Mouse (Mus musculus): ENCODE measurements around the gene Ttyh3. TPM values are rescaled to one million over a fixed set of nuclear protein-coding genes. Genes with fewer than 3 reads are reported as not detected.

Ttyh3 gene
- total RNA-seq (2023; ENCODE audit: inconsistent age) = 102 to 112 TPM (median 108 TPM) in 4 replicates

GRCm38 (mm10) chr5:140648519-140649100, at the start of gene Ttyh3:
Gene Ttyh3 (minus strand): TSS chr5:140649031.

GRCm38 (mm10) chr5:140607001-140607835, 41.6 kb downstream of the Ttyh3 start, which contains the start of gene Lfng:
Gene Lfng (plus strand): TSS chr5:140607320.

Other genes with a start within 250 kb of the Ttyh3 start
- 118 to 127 TPM (median 124 TPM) in 4 replicates for gene Eif3b, start 229.7 kb downstream of the Ttyh3 start, total RNA-seq (2023; ENCODE audit: inconsistent age)
- not detected in 4 replicates for gene Gm4869, start 203.4 kb downstream of the Ttyh3 start, total RNA-seq (2023; ENCODE audit: inconsistent age)
- gene Chst12, start 143.5 kb downstream of the Ttyh3 start, total RNA-seq (2023; ENCODE audit: inconsistent age) = 18.4 to 21.5 TPM (median 19.0 TPM) in 4 replicates
- not detected in 4 replicates for gene Grifin, start 84.0 kb downstream of the Ttyh3 start, total RNA-seq (2023; ENCODE audit: inconsistent age)
- gene Lfng, start 41.7 kb downstream of the Ttyh3 start, total RNA-seq (2023; ENCODE audit: inconsistent age) = 19.8 to 28.7 TPM (median 23.1 TPM) in 4 replicates
- 28.1 to 38.7 TPM (median 32.8 TPM) in 4 replicates for gene Iqce, start 53.3 kb upstream of the Ttyh3 start, total RNA-seq (2023; ENCODE audit: inconsistent age)
- gene Brat1, start 56.0 kb upstream of the Ttyh3 start, total RNA-seq (2023; ENCODE audit: inconsistent age) = 25.5 to 28.9 TPM (median 26.3 TPM) in 4 replicates
- 5.9 to 9.0 TPM (median 6.8 TPM) in 4 replicates for gene Amz1, start 75.1 kb upstream of the Ttyh3 start, total RNA-seq (2023; ENCODE audit: inconsistent age)
- 26.5 to 31.5 TPM (median 27.5 TPM) in 4 replicates for gene Gna12, start 181.4 kb upstream of the Ttyh3 start, total RNA-seq (2023; ENCODE audit: inconsistent age)